Mouse (Mus musculus) embryonic facial prominence, embryonic 12.5 days (tissue): ENCODE measurements around the gene Elovl6. TPM values are rescaled to one million over a fixed set of nuclear protein-coding genes. Genes with fewer than 3 reads are reported as not detected.

ENCODE experiments used
- ATAC-seq: fragments of 200-750 bp; cut with Nextera tagmentation; 2 replicates; pipeline ENCODE4 v1.8.0; 2017; ENCODE audit not compliant: insufficient number of reproducible peaks, insufficient read depth, low FRiP score, low TSS enrichment
- H3K27ac ChIP-seq: fragments of 300-500 bp; sonication (generic); 2 replicates; pipeline ENCODE4 v1.5.1; 2016; ENCODE audit warnings: mild to moderate bottlenecking
- H3K27me3 ChIP-seq: fragments of 300-500 bp; sonication (generic); 2 replicates; pipeline ENCODE4 v1.6.1; 2016; ENCODE audit warnings: mild to moderate bottlenecking, moderate library complexity
- H3K36me3 ChIP-seq: fragments of 300-500 bp; sonication (generic); 2 replicates; pipeline ENCODE4 v1.6.1; 2016; ENCODE audit warnings: mild to moderate bottlenecking
- H3K4me1 ChIP-seq: fragments of 300-500 bp; sonication (generic); 2 replicates; pipeline ENCODE4 v1.6.1; 2016
- H3K4me2 ChIP-seq: fragments of 300-500 bp; sonication (generic); replicated peaks from 2 replicates; pipeline ENCODE4 v1.6.1; 2016; ENCODE audit warnings: mild to moderate bottlenecking, moderate library complexity
- H3K4me3 ChIP-seq: fragments of 300-500 bp; sonication (generic); 2 replicates; pipeline ENCODE4 v1.5.1; 2016; ENCODE audit warnings: mild to moderate bottlenecking
- H3K9ac ChIP-seq: fragments of 300-500 bp; sonication (generic); 2 replicates; pipeline ENCODE4 v1.6.1; 2016; ENCODE audit warnings: mild to moderate bottlenecking, moderate library complexity
- H3K9me3 ChIP-seq: fragments of 300-500 bp; sonication (generic); 2 replicates; pipeline ENCODE4 v1.6.1; 2016; ENCODE audit warnings: mild to moderate bottlenecking, moderate library complexity
- WGBS: fragments of 180-500 bp; shearing (Covaris S2); methylation state at CpG from one replicate; pipeline ENCODE4 v1.1.7; 2016; 5-methylcytosine and 5-hydroxymethylcytosine counted together
- microRNA-seq: library from miRNA; unstranded; fragments of <30 nt; microRNA quantifications from one replicate; pipeline ENCODE4, GENCODE M21; 2017
- polyA plus RNA-seq: library from polyadenylated mRNA; unstranded; fragments of >200 nt; fragmentation: Nextera tagmentation; extraction: Ambion mirVana; gene quantifications from 2 replicates; pipeline ENCODE4 v1.2.1, GENCODE M21; 2016

Gene Elovl6
- polyA plus RNA-seq, 1 experiment from 2014 or later = 36.4 TPM

GRCm38 (mm10) chr3:129686196-129686595 is 154.0 kb downstream of the Elovl6 start:
- no peak overlapping the region for H3K9ac ChIP-seq
- H3K4me1 ChIP-seq = no peaks in the 10 kb centered on the region
- no peaks in the 10 kb centered on the region for H3K36me3 ChIP-seq
- ATAC-seq = no peak
- no peaks in the 10 kb centered on the region for H3K9me3 ChIP-seq
- H3K4me3 ChIP-seq = no peak overlapping the region
- H3K27me3 ChIP-seq = no peaks in the 10 kb centered on the region
- WGBS = 72% methylated on average over 12 of the region's 12 CpGs
- H3K27ac ChIP-seq = no peak overlapping the region
- H3K4me2 ChIP-seq = no peak overlapping the region

GRCm38 (mm10) chr3:129686698-129687333 is 154.7 kb downstream of the Elovl6 start:
- Histone ChIP-seq H3K9me3 (no peaks in the 10 kb centered on the region), H3K4me2 (no peak overlapping the region), H3K9ac (no peak overlapping the region), H3K4me3 (no peak overlapping the region), H3K36me3 (no peaks in the 10 kb centered on the region), H3K27ac (no peak overlapping the region), H3K27me3 (no peaks in the 10 kb centered on the region), H3K4me1 (no peaks in the 10 kb centered on the region)
- WGBS = 54% methylated on average over 8 of the region's 8 CpGs
- ATAC-seq = no peak

- Histone ChIP-seq H3K4me1 (no peaks in the 10 kb centered on the region), H3K27me3 (no peaks in the 10 kb centered on the region), H3K9me3 (no peaks in the 10 kb centered on the region), H3K4me2 (no peak overlapping the region), H3K9ac (no peak overlapping the region), H3K27ac (no peak overlapping the region), H3K36me3 (no peaks in the 10 kb centered on the region), H3K4me3 (no peak overlapping the region)
- 43% methylated on average over 5 of the region's 5 CpGs for WGBS
- no peak for ATAC-seq
These were observed 155.3 kb downstream of the Elovl6 start for GRCm38 (mm10) chr3:129687429-129687828.

Small RNA genes lying within 50 kb of the gene (microRNA-seq; reads per million reads assigned to microRNA genes)
- gene Gm24515 = not detected

Other genes starting within 250 kb of the Elovl6 start
- gene Enpep, start 199.6 kb upstream of the Elovl6 start, polyA plus RNA-seq = 3.6 and 3.7 TPM in 2 replicates
- gene Egf, start 223.0 kb downstream of the Elovl6 start, polyA plus RNA-seq = 2.0 and 2.7 TPM in 2 replicates